Mouse (Mus musculus) midbrain, embryonic 15.5 days (tissue): ENCODE results near the gene Ovca2. TPM values are rescaled to one million over a fixed set of nuclear protein-coding genes. Genes with fewer than 3 reads are reported as not detected.
A peak's percentile ranks its signal among the peaks of the same experiment; 100 is the strongest.

ENCODE experiments used
- ATAC-seq: fragments of 200-750 bp; cut with Nextera tagmentation; replicated peaks from 2 replicates; pipeline ENCODE4 v1.8.0; 2017; ENCODE audit warnings: moderate TSS enrichment
- H3K27ac ChIP-seq: fragments of 300-500 bp; sonication (generic); 2 replicates; pipeline ENCODE4 v1.5.1; 2015; ENCODE audit warnings: mild to moderate bottlenecking, inconsistent platforms
- H3K27me3 ChIP-seq: fragments of 300-500 bp; sonication (generic); replicated peaks from 2 replicates; pipeline ENCODE4 v1.6.1; 2015; ENCODE audit warnings: inconsistent platforms
- H3K36me3 ChIP-seq: fragments of 300-500 bp; sonication (generic); replicated peaks from 2 replicates; pipeline ENCODE4 v1.6.1; 2015; ENCODE audit warnings: inconsistent platforms
- H3K4me1 ChIP-seq: fragments of 300-500 bp; sonication (generic); 2 replicates; pipeline ENCODE4 v1.6.1; 2015; ENCODE audit warnings: inconsistent platforms
- H3K4me2 ChIP-seq: fragments of 300-500 bp; sonication (generic); 2 replicates; pipeline ENCODE4 v1.6.1; 2015; ENCODE audit warnings: inconsistent platforms, mild to moderate bottlenecking, moderate library complexity
- H3K4me3 ChIP-seq: fragments of 300-500 bp; sonication (generic); 2 replicates; pipeline ENCODE4 v1.5.1; 2015; ENCODE audit warnings: mild to moderate bottlenecking, inconsistent platforms
- H3K9ac ChIP-seq: fragments of 300-500 bp; sonication (generic); 2 replicates; pipeline ENCODE4 v1.6.1; 2015; ENCODE audit warnings: mild to moderate bottlenecking, inconsistent platforms
- H3K9me3 ChIP-seq: fragments of 300-500 bp; sonication (generic); 2 replicates; pipeline ENCODE4 v1.6.1; 2016; ENCODE audit warnings: inconsistent platforms
- WGBS: fragments of 180-500 bp; shearing (Covaris S2); methylation state at CpG from one replicate; pipeline ENCODE4 v1.1.7; 2015; ENCODE audit warnings: mixed read lengths; 5-methylcytosine and 5-hydroxymethylcytosine counted together
- polyA plus RNA-seq: library from polyadenylated mRNA; unstranded; fragments of >200 nt; fragmentation: Nextera tagmentation; extraction: Ambion mirVana; gene quantifications from 2 replicates; pipeline ENCODE4 v1.2.1, GENCODE M21; 2015

The Ovca2 gene
- polyA plus RNA-seq, 1 experiment from 2014 or later, result 15.4 TPM

DNA sequence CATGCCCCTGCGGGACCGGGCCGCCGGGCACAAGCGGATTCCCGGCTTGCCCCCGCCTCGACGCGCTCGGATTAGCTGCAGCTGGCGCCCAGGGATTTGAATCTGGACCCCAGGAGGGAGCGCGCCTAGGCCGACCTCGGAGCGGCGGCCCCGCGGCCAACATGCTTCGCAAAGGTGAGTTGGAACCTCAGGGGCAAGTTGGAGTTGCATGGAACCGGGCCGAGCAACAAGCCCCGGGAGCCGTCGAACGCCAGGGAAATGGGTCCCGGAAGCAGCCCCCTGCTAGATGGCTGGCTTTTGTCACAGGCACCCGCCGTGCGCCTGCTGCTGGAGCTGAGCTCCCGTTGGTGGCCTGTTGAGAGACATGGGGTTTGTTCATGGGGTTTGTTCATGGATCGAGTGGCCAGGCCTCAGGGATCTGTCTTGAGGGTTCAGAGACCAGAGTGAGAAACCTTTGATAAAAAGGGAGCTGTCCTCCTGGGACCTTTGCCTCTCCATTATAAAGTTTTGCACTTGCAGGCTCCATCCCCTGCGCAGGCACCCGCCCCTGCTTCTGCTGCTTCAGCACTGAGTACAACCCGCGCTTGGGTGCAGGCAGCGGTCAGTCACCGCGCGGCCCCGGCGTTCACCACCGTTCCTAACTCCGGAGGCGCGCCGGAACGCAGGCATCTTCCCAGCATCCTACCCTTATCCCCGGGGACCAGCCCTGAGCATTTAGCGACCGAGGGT lies 15.7 kb upstream of the Ovca2 start:
- peak overlapping the region; percentile 77 for H3K27ac ChIP-seq
- H3K4me3 ChIP-seq, result peak overlapping the region; percentile 60
- ATAC-seq, result no peak
- peak overlapping the region; percentile 64 for H3K4me2 ChIP-seq
- H3K9me3 ChIP-seq, result no peaks in the 10 kb centered on the region
- under 1% methylated on average over 52 of the region's 52 CpGs for WGBS
- 0 out of 2 replicates have a peak, but pooled peaks cover 8% of the 10 kb centered on the region for H3K27me3 ChIP-seq
- peaks cover 78% of the 10 kb centered on the region for H3K4me1 ChIP-seq
- H3K36me3 ChIP-seq, result no peaks in the 10 kb centered on the region
- H3K9ac ChIP-seq, result peak overlapping the region; percentile 66

DNA sequence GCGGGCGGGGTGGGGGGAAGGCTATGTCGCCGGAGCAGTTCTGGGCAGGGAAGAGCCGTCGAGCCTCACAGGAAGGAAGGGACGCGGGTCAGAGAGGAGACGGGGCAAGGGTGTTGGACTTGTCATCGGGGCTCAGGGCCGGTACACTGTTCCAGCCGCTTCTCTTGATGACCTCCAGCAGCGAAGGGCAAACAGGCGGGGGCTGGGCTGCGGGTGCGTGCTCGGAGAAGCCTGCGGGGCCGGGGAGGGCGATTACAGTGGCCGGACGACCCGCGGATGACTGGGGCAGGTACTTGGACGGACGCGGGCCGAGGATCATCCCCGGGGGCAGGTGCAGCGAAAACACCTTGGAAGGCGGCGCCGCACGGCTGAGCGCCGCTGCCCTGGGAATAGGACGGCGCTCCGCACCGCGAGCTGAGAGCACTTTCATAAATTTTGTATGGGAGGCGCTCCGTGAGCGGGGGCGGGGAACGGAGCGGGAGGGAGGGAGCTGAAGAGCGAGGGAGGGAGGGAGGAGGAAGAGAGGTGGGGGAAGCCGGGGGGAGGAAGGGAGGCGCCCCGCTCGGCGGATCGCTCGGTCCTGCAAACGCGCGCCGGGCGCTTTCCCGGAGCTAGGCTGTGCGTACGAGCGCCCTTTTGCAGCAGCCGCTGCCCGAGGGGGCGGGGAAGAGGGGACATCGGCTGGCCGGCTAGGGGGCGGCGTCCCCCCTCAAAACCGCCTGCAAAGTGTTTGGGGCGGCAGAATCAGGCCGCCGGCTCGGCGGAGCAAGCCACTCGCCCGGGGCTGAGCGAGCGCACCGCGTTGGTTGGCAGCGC lies 14.8 kb upstream of the Ovca2 start, which contains the start of gene Rtn4rl1:
TSS of gene Rtn4rl1 (plus strand) at position 528 of the 816 bp plus-strand sequence.
- H3K9me3 ChIP-seq, result no peaks in the 10 kb centered on the region
- peak within 1 kb of the TSS; percentile 77 for H3K27ac ChIP-seq
- WGBS, result under 1% methylated on average over 73 of the region's 84 CpGs
- H3K9ac ChIP-seq, result peak within 1 kb of the TSS; percentile 66
- peak within 1 kb of the TSS; percentile 64 for H3K4me2 ChIP-seq
- no peaks in the 10 kb centered on the region for H3K36me3 ChIP-seq
- 0 out of 2 replicates have a peak, but pooled peaks cover 8% of the 10 kb centered on the region for H3K27me3 ChIP-seq
- H3K4me3 ChIP-seq, result peak within 1 kb of the TSS; percentile 60
- ATAC-seq, result peak; percentile 18
- peaks cover 78% of the 10 kb centered on the region for H3K4me1 ChIP-seq

DNA sequence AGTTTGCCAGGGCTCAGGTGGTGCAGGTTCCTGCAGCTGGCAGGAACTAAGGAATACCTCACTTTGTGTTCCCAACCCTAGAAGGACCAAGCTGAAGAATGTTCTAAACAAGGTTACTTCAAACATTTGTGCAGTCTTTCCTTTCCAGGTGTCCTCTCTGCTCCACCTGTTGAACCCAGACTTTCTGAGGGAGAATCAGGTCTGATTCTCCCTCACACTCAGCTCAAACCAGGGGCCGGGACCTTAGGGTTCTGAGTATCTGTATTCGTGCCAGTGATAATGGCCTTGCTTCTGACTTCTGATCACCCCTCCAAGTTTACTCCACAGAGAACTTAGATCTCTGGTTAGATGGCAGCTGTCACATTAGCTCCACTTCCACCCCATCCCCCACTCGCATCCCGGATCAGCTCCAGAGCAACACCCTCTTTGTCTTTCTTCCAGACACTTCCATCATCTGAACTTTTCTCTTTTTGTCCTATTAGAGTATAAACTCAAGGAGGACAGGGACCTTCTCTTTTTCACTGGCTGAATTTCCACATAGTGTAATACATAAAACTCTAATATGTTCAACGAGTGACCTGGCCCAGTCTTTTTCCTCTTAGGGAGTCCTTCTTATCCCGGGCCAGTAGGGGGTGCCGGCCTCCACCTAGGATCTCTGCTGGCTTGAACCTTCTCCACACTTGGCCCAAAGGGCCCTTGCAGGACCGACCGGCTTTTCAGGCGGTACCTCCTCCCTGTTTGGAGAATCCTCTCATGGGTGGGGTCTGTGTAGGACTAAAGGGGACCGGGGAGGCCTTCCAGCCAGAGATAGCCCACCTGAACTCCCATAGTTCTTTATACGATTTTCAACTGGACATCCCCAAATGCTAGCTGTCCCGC lies 13.9 kb upstream of the Ovca2 start:
- Histone ChIP-seq H3K27ac (no peak overlapping the region), H3K9ac (peak overlapping the region; percentile 66; the same call in 1 of the 2 replicates), H3K4me2 (peak overlapping the region; percentile 64), H3K4me1 (peaks cover 69% of the 10 kb centered on the region), H3K9me3 (no peaks in the 10 kb centered on the region), H3K4me3 (peak overlapping the region; percentile 60), H3K36me3 (no peaks in the 10 kb centered on the region), H3K27me3 (0 out of 2 replicates have a peak, but pooled peaks cover 8% of the 10 kb centered on the region)
- ATAC-seq, result peak; percentile 29; the same call in 1 of the 2 replicates
- WGBS, result 22% methylated on average over 13 of the region's 13 CpGs

DNA sequence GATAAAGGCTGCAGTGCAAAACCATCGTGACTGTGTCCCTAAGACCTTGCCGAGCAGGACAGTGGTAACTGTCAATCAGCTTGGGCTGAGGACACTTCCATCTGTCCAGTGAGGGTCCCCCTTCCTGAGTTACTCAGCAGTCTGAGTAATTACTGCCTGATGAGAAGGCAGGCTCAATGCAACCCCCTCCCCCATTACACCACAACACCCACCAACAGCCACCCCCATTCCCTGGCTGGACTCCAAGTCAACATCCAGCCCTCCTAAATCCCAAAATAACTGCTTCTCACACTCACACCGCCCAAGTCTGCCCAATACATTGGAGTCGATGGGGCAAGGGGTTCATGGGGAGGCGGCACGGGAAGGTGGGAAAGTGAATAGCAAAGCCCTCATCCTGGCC lies 13.2 kb upstream of the Ovca2 start:
- Histone ChIP-seq H3K4me3 (no peak overlapping the region), H3K9ac (no peak overlapping the region), H3K27ac (no peak overlapping the region), H3K36me3 (no peaks in the 10 kb centered on the region), H3K4me1 (peaks cover 63% of the 10 kb centered on the region), H3K4me2 (no peak overlapping the region), H3K27me3 (0 out of 2 replicates have a peak, but pooled peaks cover 8% of the 10 kb centered on the region), H3K9me3 (no peaks in the 10 kb centered on the region)
- 61% methylated on average over 6 of the region's 6 CpGs for whole genome bisulfite sequencing
- ATAC-seq, result no peak

DNA sequence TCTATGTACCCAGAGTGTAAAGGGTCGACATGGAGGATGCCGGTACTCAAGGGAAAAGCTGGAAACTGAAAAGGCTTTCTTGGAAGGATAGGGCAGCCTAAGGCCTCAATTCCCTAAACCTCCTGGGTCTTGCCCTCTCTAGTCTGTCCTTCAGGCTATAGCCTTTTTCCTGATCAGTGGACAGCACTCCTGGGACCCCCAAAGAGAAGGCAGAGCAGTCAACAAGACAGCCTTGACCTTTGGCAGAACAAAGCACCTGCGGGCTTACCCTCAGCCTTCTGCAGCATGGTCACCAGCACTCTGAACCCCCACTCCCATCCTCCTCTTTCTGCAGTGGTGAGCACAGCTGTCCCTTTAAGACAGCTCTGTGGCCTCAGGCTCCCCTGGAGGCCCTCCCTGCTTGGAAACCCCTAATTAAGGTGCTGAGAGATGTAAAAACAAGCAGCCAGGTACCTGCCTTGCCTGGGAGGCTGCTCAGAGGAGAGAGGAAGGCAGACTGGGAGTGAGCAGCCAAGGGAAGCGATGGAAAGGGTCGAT lies 12.3 kb upstream of the Ovca2 start, which contains the start of gene Dph1:
TSS of gene Dph1 (minus strand) at position 337 of the 537 bp plus-strand sequence.
- Histone ChIP-seq H3K9me3 (no peaks in the 10 kb centered on the region), H3K4me1 (peaks cover 56% of the 10 kb centered on the region), H3K4me2 (peak within 1 kb of the TSS; percentile 85), H3K36me3 (no peaks in the 10 kb centered on the region), H3K27me3 (0 out of 2 replicates have a peak, but pooled peaks cover 8% of the 10 kb centered on the region), H3K9ac (peak within 1 kb of the TSS; percentile 57), H3K4me3 (peak within 1 kb of the TSS; percentile 72), H3K27ac (peak within 1 kb of the TSS; percentile 9; the same call in 1 of the 2 replicates)
- 43% methylated on average over 5 of the region's 5 CpGs for WGBS
- no peak for ATAC-seq

DNA sequence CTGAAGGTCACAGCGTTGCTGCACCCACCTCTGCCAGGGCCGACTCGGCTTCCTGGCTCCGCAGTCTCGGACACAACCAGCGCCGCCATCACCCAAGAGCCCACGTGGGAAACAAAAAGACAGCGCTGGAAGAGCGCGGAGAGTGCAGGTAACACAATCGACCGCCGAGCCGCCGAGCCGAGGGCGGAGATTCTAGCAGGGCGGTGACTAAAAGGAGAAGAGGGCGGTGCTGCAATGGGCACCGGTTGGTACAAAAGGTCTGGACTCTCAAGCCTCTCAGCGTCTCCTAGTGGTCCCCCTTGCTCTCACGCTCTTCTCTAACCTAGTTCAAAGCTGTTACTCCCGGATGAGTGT lies 11.7 kb upstream of the Ovca2 start:
- Histone ChIP-seq H3K4me3 (peak overlapping the region; percentile 72), H3K9me3 (no peaks in the 10 kb centered on the region), H3K27me3 (0 out of 2 replicates have a peak, but pooled peaks cover 8% of the 10 kb centered on the region), H3K36me3 (no peaks in the 10 kb centered on the region), H3K4me2 (peak overlapping the region; percentile 85), H3K27ac (peak overlapping the region; percentile 9; the same call in 1 of the 2 replicates), H3K4me1 (peaks cover 51% of the 10 kb centered on the region), H3K9ac (peak overlapping the region; percentile 57)
- WGBS, result under 1% methylated on average over 24 of the region's 24 CpGs
- peak; percentile 76 for ATAC-seq

DNA sequence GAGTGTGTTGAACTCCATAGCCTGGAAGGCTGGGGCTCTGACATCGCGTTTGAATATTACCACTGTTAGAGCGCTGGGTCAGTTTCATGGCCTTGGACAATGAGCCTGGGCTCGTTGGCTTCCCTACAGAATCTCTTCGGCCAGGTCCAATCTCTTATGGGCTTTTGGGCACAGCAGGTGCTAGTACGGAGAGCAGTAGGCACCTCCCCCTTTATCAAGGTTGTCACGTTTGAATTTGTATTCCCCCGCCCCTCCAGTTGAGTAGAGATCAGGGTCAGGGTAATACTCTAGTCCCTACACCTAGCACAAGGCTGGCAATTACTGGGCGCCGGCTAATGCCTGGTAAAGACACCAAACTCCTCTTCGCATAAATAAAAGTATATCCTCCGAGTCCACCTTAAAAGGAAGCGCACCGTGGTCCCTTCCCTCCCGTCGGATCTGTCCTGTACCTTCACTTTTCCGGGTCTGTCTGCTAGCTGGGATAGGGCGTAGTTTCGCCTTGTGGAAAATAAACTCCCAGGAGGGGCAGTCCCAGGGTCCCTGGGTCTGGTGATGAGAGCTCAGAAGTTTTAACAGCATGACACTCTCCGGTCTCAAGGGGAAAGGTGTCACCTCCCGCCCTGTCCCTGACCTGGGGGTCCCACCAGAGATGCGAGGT lies 11.2 kb upstream of the Ovca2 start:
- H3K9me3 ChIP-seq, result no peaks in the 10 kb centered on the region
- H3K4me3 ChIP-seq, result peak overlapping the region; percentile 72
- under 1% methylated on average over 22 of the region's 22 CpGs for WGBS
- no peak overlapping the region for H3K27ac ChIP-seq
- H3K27me3 ChIP-seq, result 0 out of 2 replicates have a peak, but pooled peaks cover 8% of the 10 kb centered on the region
- H3K36me3 ChIP-seq, result no peaks in the 10 kb centered on the region
- peak overlapping the region; percentile 85 for H3K4me2 ChIP-seq
- peak; percentile 13 for ATAC-seq
- peak overlapping the region; percentile 57 for H3K9ac ChIP-seq
- H3K4me1 ChIP-seq, result peaks cover 51% of the 10 kb centered on the region

DNA sequence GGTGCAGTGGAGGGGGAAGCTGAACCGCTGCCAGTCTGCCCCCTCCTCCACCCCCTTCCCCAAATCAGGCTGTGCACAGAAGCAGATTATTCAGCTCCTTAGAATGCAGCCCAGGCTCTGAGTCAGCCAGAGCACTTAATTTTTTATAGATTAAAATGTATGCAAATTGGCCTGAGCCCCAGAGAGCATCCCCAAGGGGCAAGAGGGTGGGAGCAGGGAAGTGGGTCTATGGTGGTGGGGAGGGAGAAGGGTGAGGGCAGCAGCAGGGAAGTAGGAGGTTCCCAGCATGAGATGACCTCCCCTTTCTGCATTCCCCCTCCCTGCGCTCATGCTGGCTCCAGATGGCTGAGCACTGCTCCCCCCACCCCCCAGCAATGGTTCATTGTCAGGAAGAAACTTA lies 6.4 kb upstream of the Ovca2 start:
- WGBS, result 32% methylated on average over 1 of the region's 2 CpGs
- Histone ChIP-seq H3K4me1 (peaks cover 19% of the 10 kb centered on the region), H3K4me3 (no peak overlapping the region), H3K36me3 (no peaks in the 10 kb centered on the region), H3K27me3 (no peaks in the 10 kb centered on the region), H3K9ac (no peak overlapping the region), H3K9me3 (no peaks in the 10 kb centered on the region), H3K27ac (peak overlapping the region; percentile 23; the same call in 1 of the 2 replicates), H3K4me2 (no peak overlapping the region; the same call in 1 of the 2 replicates)
- ATAC-seq, result no peak

DNA sequence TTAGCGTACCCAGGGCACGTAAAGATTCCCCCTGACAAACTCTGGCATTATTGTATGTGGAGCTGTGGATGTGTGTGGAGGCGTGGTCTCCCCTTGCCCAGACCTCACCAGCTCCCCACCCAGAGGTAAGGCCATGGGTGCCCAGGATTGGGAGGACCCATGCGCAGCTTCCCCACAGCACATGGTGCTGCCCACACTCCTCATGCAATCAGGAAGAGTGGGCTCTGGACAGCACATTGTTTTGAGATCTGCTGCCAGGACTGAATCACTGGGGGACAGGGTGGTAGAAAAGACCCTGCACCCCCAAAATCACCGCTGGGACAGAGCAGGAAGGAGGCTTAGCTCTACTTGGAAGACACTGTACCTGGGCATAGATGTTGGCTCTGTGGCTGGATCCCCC lies 5.9 kb upstream of the Ovca2 start:
- Histone ChIP-seq H3K4me3 (no peak overlapping the region), H3K27ac (peak overlapping the region; percentile 23; the same call in 1 of the 2 replicates), H3K9ac (no peak overlapping the region), H3K9me3 (no peaks in the 10 kb centered on the region), H3K36me3 (no peaks in the 10 kb centered on the region), H3K27me3 (no peaks in the 10 kb centered on the region), H3K4me1 (peaks cover 18% of the 10 kb centered on the region), H3K4me2 (no peak overlapping the region; the same call in 1 of the 2 replicates)
- no peak for ATAC-seq
- WGBS, result 87% methylated on average over 5 of the region's 5 CpGs

DNA sequence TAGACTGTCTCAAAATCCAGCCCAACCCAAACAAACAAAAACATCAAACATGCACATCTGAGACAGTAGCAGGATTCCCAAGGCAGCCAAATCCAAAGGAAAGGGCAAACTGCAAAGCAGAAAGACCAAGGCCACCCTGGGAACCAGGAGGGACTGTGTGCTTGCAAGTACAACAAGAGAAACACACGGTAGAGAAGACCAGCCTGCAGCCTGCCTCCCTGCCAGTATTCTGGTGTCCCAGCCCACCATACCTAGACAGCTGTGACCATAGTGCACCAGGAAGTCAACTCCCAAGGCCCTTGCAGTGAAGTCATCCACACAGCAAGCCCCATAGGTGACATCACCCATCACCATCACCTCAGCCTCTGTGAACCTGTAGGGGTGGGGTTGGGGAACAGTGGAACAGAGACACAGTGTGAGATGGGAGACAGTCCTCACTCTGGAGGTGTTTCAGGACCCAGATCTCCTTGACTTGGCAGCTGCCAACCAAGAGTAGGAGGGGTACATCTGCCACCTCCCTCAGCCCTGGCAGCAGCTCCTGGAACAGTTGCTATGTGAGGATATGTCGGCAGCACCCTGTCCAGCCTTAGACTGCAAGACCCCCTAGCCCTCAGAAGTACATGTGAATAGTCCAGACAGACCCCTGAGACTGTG lies 5.4 kb upstream of the Ovca2 start:
- H3K4me2 ChIP-seq, result no peak overlapping the region
- H3K9ac ChIP-seq, result no peak overlapping the region
- H3K4me3 ChIP-seq, result no peak overlapping the region
- ATAC-seq, result no peak
- no peaks in the 10 kb centered on the region for H3K36me3 ChIP-seq
- H3K27me3 ChIP-seq, result no peaks in the 10 kb centered on the region
- no peaks in the 10 kb centered on the region for H3K9me3 ChIP-seq
- peaks cover 16% of the 10 kb centered on the region for H3K4me1 ChIP-seq
- WGBS, result 79% methylated on average over 2 of the region's 2 CpGs
- 0 out of 2 replicates have a peak overlapping the region, but pooled peaks have one; percentile 23 for H3K27ac ChIP-seq
